Mouse (Mus musculus): ENCODE data around the gene Grin3b. TPM values are rescaled to one million over a fixed set of nuclear protein-coding genes. Genes with fewer than 3 reads are reported as not detected.

Gene Grin3b
- total RNA-seq, 2 experiments from 2014 or later, result 0.10 to 0.19 TPM

GRCm38 (mm10) chr10:79960671-79961294, 9.7 kb upstream of the Grin3b start:
- DNase-seq, result no peak
- intact Hi-C loops (cut with DNase I), result loop anchor here (10.0 kb wide), 2 partner anchors 174 to 284 kb away; partner anchors contain the start of genes Atp5d and Ndufs7

DNA sequence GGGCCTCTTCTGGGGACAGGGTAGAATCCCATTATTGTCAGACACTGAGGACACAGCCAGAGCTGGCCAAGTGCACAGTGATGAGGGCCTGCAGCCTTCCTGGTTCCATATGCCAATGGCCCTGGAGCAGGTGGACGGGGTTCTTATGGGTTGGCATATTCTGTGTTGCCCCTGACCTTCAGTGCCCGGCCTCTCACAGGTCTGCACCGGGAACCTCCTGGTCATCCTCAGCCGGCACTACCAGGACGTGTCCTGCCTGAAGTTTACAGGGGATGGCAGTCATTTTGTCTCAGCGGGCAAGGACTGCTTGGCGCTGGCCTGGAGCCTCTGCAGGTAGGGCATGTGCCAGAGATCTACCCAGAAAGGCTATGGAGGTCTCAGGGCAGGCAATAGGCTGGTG, 5.8 kb upstream of the Grin3b start:
- intact Hi-C loops (cut with DNase I), result loop anchor here (10.0 kb wide), 2 partner anchors 170 to 280 kb away; partner anchors contain the start of genes Atp5d and Ndufs7
- no peak for DNase-seq

DNA sequence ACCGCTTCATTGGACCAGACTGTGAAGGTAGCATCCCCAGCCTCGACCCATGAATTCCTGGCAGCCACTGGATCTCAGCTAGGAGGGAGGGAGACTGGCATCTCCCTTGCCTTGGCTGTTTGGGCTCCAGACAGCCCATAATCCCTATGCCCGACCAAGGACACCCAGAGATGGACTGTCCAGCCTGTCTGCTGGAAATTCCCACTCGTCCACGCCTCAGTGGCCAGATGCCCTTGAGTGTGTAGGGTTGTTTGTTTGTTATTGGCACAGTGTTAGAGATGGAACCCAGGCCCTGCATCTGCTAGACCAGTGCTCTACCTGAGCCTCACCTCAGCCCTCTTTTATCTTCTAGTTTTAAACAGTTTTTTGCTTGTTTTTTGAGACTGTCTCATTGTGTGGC, 5.2 kb upstream of the Grin3b start:
- DNase-seq, result no peak
- intact Hi-C loops (cut with DNase I), result loop anchor here (10.0 kb wide), 2 partner anchors 169 to 279 kb away; partner anchors contain the start of genes Atp5d and Ndufs7

DNA sequence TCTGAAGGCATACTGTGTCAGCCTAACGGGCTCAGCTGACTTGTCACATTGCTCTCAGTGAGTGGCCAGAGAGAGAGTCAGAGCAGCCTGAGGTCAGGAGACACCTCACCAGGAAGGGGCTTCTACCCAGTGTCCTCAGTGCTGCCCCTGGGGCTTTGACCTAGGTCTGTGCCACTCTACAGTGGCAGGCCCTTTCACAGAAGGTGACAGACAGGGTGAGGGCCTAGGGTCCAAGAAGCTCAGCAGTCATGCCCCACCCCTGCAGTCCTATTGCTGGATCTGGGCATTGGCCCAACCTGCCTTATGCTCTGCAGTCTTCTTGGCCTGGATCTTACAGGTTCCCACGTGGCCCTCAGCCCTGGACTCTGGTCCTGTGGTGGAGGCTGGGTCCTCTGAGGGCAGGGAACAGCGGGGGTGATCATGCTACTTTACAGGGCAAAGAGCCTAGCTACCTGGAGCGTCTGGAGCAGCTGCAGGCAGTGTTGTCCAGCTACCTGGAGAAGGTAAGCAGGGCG, 3.6 kb upstream of the Grin3b start:
- intact Hi-C loops (cut with DNase I), result loop anchor here (10.0 kb wide), 2 partner anchors 168 to 278 kb away; partner anchors contain the start of genes Atp5d and Ndufs7
- DNase-seq, result peak; percentile 44 to 48

DNA sequence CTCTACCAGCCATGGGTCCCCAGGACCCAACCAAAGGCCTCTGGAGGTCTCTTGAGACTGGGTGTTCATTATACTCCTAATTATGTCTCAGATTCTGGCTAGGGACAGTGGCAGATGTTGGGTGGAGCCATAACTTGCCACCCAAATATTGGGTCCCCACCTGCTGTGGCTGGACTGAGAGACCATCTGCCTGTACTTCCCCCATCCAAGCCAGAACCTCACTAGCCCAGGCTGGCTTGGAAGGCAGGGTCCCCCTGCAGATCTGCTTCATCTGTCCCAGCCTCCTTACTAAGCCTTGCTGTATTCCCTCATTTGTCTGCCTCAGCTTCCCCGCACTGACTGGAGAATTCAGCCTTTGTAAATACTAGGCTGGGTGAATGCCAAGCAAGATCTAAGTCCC, 2.3 kb upstream of the Grin3b start:
- no peak for DNase-seq
- intact Hi-C loops (cut with DNase I), result loop anchor here (10.0 kb wide), 2 partner anchors 167 to 277 kb away; partner anchors contain the start of genes Atp5d and Ndufs7

DNA sequence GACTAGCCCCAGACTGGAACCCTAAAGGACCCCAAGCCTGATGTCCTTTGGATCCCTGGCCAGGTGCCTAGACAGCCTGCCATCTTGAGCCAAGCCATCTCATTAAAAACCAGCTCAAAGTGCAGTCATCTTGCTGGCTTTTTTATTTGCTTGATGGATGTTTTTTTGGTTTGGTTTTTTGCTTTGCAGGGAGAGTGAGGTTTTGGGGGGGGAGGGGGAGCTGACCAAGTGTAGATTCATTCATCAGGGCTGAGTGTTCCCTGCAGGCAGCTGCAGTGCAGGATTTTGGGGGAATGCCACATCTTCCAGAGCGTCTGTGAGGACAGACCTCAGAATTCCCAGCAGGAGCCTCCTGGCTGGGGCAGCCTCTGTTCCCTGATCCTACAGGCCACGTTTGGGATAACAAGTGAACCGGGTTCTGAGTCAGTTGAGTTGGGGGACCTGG, 1.4 kb upstream of the Grin3b start:
- intact Hi-C loops (cut with DNase I), result loop anchor here (10.0 kb wide), 2 partner anchors 166 to 276 kb away; partner anchors contain the start of genes Atp5d and Ndufs7
- no peak for DNase-seq

- no peak for DNase-seq
- intact Hi-C loops (cut with DNase I), result no loop called here
Observed at GRCm38 (mm10) chr10:79971183-79971497, 625 bp downstream of the Grin3b start.

GRCm38 (mm10) chr10:79972831-79973230, 2.3 kb downstream of the Grin3b start:
- peak; percentile 46 to 59 for DNase-seq
- intact Hi-C loops (cut with DNase I), result no loop called here

DNA sequence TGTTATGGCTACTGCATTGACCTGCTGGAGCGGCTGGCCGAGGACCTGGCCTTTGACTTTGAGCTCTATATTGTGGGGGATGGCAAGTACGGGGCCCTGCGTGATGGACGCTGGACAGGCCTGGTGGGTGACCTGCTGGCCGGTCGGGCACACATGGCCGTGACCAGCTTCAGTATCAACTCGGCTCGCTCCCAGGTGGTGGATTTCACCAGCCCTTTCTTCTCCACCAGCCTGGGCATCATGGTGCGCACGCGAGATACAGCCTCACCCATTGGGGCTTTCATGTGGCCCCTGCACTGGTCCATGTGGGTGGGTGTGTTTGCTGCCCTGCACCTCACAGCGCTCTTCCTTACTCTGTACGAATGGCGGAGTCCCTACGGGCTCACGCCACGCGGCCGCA, 3.6 kb downstream of the Grin3b start:
- DNase-seq, result no peak
- intact Hi-C loops (cut with DNase I), result no loop called here

DNA sequence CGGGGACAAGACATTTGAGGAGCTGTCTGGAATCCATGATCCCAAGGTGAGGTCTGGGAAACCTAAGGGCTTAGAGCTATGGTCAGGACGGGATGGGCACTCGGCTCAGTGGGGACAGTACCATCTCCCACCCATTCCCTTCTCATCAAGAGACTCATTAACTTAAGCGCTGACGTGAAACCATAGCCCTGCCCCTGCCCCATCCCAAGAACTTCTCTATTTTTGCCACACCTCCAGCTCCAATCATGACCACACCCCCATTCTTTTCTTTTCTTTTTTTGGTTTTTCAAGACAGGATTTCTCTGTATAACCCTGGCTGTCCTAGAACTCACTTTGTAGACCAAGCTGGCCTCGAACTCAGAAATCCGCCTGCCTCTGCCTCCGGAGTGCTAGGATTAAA, 4.2 kb downstream of the Grin3b start:
- no peak for DNase-seq
- intact Hi-C loops (cut with DNase I), result no loop called here

DNA sequence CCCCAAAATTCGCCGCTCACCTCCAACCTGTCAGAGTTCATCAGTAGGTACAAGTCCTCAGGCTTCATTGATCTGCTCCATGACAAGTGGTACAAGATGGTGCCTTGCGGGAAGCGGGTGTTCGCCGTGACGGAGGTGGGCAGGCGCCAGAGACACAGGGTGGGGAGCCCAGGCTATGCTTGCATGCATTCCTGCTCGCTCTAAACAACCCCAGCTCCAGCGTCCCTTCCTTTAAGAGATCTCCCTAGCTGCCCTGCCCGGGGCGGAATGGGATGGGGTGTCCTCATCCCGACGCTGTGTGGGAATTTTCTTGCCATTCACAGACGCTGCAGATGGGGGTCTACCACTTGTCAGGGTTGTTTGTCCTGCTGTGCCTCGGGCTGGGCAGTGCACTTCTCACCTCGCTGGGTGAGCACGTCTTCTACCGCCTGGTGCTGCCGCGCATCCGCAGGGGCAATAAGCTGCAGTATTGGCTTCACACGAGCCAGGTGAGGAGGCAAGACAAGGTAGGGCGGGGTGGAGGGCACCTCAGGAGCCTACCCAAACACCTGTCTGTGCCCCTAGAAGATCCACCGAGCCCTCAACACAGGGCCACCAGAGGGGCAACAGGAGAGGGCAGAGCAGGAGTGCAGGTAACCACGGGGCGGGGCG, 5.7 kb downstream of the Grin3b start:
- intact Hi-C loops (cut with DNase I), result no loop called here
- DNase-seq, result no peak

DNA sequence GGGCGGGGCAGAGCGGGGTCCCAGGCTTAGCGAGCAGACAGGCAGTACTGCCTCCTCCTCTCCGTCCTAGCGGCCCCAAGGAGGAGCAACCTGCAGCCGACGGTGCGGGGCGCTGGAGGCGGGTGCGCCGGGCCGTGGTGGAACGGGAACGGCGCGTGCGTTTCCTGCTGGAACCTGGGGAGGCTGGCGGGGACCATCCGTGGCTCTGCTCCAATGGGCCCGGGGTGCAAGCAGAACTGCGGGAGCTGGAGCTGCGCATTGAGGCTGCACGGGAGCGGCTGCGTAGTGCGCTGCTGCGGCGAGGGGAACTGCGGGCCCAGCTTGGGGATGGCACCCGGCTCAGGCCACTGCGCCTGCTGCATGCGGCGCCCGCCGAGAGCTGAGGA, 6.2 kb downstream of the Grin3b start:
- intact Hi-C loops (cut with DNase I), result no loop called here
- no peak for DNase-seq

DNA sequence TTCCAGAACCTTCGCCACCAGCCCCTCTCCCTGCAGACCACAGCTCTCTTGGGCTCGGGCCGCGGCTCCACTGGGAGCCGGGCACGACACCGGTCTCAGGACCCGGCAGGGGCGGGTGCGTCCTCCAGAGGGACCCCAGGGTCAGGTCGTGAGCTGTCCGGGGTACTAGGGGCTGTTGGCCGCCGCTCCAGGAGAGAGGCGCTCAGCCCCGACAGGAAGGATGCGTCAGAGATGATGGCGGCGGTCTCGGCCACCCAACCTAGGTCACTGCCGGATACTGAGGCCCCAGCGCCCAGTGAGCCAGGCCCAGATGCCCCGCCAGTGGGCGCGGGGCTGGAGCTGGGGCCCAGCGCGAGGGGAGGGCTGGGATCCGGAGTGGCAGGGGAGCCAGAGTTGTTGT, 6.8 kb downstream of the Grin3b start:
- DNase-seq, result no peak
- intact Hi-C loops (cut with DNase I), result no loop called here

GRCm38 (mm10) chr10:79978061-79978460, 7.5 kb downstream of the Grin3b start:
- intact Hi-C loops (cut with DNase I), result no loop called here
- DNase-seq, result no peak

DNA sequence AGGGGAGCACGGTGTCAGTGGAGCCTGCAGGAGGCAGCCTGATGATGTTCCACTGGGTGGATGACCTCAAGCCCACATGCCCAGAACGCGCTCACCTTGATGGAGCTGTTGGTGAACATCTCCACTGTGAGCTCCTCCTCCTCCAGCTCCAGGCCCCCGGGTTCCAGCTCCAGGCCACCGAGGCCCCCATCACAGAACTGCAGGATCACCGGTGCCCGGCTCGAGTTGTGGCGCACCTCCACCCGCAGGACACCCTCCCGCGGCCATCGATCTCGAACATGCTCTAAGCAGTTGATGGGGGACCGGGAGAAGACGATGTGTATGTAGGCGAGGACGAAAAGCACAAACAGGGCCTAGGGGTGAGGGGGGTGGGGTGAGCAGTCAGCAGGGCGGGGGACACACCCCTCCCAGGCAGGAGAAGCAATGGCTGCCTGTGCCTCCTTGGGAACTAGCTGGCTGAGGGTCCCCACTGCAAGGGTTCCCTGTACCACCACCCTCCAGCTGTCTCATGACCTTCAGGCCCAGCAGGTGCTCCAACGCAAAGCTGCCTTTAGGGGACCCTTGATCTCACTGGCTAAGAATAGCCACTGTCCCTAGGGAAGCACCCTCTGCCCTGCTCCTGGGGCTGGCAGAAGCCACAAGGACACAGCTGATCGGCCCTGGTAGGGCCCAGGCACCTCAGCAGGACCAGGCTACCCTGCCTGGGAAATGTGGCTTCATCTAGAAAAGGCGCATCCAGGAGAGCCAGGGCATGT, 9.1 kb downstream of the Grin3b start:
- intact Hi-C loops (cut with DNase I), result loop anchor here (2.0 kb wide), 1 partner anchor 17 kb away; no protein-coding TSS in a partner anchor

GRCm38 (mm10) chr10:79983205-79983604, 12.7 kb downstream of the Grin3b start:
- intact Hi-C loops (cut with DNase I), result no loop called here
- no peak for DNase-seq

More for the DNA sequence above, 9.1 kb downstream of the Grin3b start:
- DNase-seq, result no peak

DNA sequence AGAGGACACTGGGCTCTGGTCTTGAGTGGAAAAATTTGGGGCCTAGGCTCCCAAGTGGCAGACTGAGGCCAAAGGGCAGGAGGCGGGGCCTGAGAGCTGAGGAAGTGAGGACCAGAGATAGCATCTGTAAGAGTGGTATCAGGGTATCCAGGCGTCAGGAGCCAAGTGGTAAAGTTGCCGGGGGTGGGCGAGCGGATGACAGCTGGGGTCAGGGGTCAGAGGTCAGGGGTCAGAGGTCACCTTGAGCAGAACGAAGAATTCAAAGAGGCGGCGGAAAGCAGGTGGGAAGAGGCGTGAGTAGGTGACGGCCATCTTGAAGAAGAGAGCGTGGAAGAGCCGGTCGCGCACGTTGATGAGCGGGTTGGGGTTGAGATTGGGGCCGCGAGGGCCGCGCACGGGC, 13.2 kb downstream of the Grin3b start:
- DNase-seq, result peak; percentile 52 to 66
- intact Hi-C loops (cut with DNase I), result no loop called here

GRCm38 (mm10) chr10:79984195-79984816, 13.8 kb downstream of the Grin3b start, which contains the start of gene Tmem259:
Gene Tmem259, minus strand, starts transcription at chr10:79984330.
- intact Hi-C loops (cut with DNase I), result no loop called here
- peak; percentile 90 to 93 for DNase-seq

DNA sequence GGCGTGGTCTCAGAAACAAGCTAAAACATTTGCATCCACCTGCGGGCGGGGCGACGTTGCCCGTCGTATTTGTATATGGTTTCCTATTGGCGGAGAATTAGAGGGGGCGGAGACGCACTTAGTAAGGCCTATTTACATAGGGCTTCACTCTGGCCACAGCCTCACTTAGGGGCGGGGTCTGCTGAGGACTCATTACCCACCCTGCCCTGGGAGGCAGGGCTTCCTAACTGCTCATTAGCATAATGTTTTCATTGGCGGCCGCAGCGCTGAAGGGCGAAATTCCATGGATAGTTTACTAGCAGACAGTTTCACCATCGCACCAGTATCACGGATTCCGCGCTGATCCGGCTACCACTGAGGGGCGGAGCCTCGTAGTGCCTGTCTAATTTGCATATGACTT, 14.4 kb downstream of the Grin3b start:
- intact Hi-C loops (cut with DNase I), result loop anchor here (5.0 kb wide), 1 partner anchor 67 kb away; no protein-coding TSS in a partner anchor
- DNase-seq, result peak; percentile 92 to 94
